19 mouse cellular contexts compared by ENCODE assay signal in genomic region chr16:13194882-13195281, GRCm38 (mm10).
DNase-seq lines count a peak whose midpoint lies in the region; ATAC-seq and TF ChIP-seq lines count a peak whose summit lies in the region.
"Had no signal": no experiment of that assay in that cellular context is flagged by ENCODE, and none has a peak within 500 bp of the region (broad histone marks: within the 10 kb centered on the region; RNA-seq: fewer than 3 reads in every experiment).

No protein-coding gene starts in this region.

- DNase-seq in heart, adult 2 months, result no peak
- DNase-seq in frontal cortex, adult 2 months (ENCODE audit: extremely low spot score in 1 of 2, low spot score in 1 of 2), result peak; percentile 72 to 87
- DNase-seq in left cerebral cortex, adult 2 months (ENCODE audit: extremely low spot score in 1 of 2, low spot score in 2 of 2), result peak; percentile 41 to 43
- DNase-seq in right cerebral cortex, postnatal 14 days, result peak; percentile 32
- no peak for DNase-seq in hindbrain, postnatal 0 days (ENCODE audit: low spot score)
- no peak for DNase-seq in adrenal gland, adult 18-20 months (ENCODE audit: low spot score in 2 of 2)
- DNase-seq: adrenal gland, postnatal 10 days; cerebellum, adult 9-11 months; embryo, embryonic 11 days; gastrocnemius, postnatal 36 days; lung, postnatal 10 days; thymus, postnatal 4 days had no signal

- H3K4me3 ChIP-seq in heart, adult 2 months, result no peak overlapping the region
- no peak overlapping the region for H3K4me3 ChIP-seq in heart, embryonic 11.5 days (ENCODE audit: low read depth, low read length)
- no peak overlapping the region for H3K4me3 ChIP-seq in left cerebral cortex, adult 2 months
- no peak overlapping the region for H3K4me3 ChIP-seq in hindbrain, postnatal 0 days (ENCODE audit: low read length)
- H3K4me3 ChIP-seq: forebrain, embryonic 13.5 days; heart, embryonic 15.5 days; neural tube, embryonic 13.5 days had no signal

- TF ChIP-seq EP300 in heart, adult 2 months (IDR thresholded peaks at IDR 0.05; ENCODE audit: insufficient read depth, low read depth, low read length), result no peak

- no peak overlapping the region for H3K4me2 ChIP-seq in heart, embryonic 11.5 days
- H3K4me2 ChIP-seq in hindbrain, postnatal 0 days (ENCODE audit: low read depth, low read length), result no peak overlapping the region
- H3K4me2 ChIP-seq: forebrain, embryonic 13.5 days; heart, embryonic 15.5 days; neural tube, embryonic 13.5 days had no signal

- no peak for TF ChIP-seq CTCF in heart, adult 2 months (IDR thresholded peaks at IDR 0.05)
- TF ChIP-seq CTCF in left cerebral cortex, adult 2 months (IDR thresholded peaks at IDR 0.05), result no peak
- TF ChIP-seq CTCF in hindbrain, postnatal 0 days (IDR thresholded peaks at IDR 0.05; ENCODE audit: low read depth), result no peak

- intact Hi-C loops in heart, adult 2 months (cut with DNase I), result loop anchor here (2.0 kb wide), 1 partner anchor 64 kb away; no protein-coding TSS in a partner anchor
- intact Hi-C loops in left cerebral cortex, adult 2 months (cut with DNase I), result loop anchor here (1.0 kb wide), 1 partner anchor 35 kb away; no protein-coding TSS in a partner anchor

- no peaks in the 10 kb centered on the region for H3K9me3 ChIP-seq in heart, embryonic 11.5 days (replicated peaks; ENCODE audit: control insufficient read depth, low read length)
- no peaks in the 10 kb centered on the region for H3K9me3 ChIP-seq in hindbrain, postnatal 0 days (ENCODE audit: low read length)
- H3K9me3 ChIP-seq: forebrain, embryonic 13.5 days; heart, embryonic 15.5 days; neural tube, embryonic 13.5 days had no signal

- peak overlapping the region; percentile 40 for H3K27ac ChIP-seq in heart, adult 2 months
- H3K27ac ChIP-seq in heart, embryonic 11.5 days (ENCODE audit: low read depth, low read length), result no peak overlapping the region
- peak overlapping the region; percentile 96 for H3K27ac ChIP-seq in left cerebral cortex, adult 2 months
- no peak overlapping the region for H3K27ac ChIP-seq in hindbrain, postnatal 0 days
- H3K27ac ChIP-seq: forebrain, embryonic 13.5 days; kidney, postnatal 0 days; liver, embryonic 14.5 days; neural tube, embryonic 13.5 days had no signal

- no peaks in the 10 kb centered on the region for H3K27me3 ChIP-seq in heart, adult 2 months (ENCODE audit: control insufficient read depth, insufficient read depth, low read length)
- no peaks in the 10 kb centered on the region for H3K27me3 ChIP-seq in heart, embryonic 11.5 days (ENCODE audit: control insufficient read depth, insufficient read depth, low read length)
- no peaks in the 10 kb centered on the region for H3K27me3 ChIP-seq in hindbrain, postnatal 0 days (ENCODE audit: insufficient read depth, low read length)
- H3K27me3 ChIP-seq: forebrain, embryonic 13.5 days; heart, embryonic 15.5 days; neural tube, embryonic 13.5 days had no signal

- peaks cover 10% of the 10 kb centered on the region for H3K36me3 ChIP-seq in heart, adult 2 months (ENCODE audit: control insufficient read depth, insufficient read depth, low read length)
- H3K36me3 ChIP-seq in heart, embryonic 11.5 days (ENCODE audit: control insufficient read depth, insufficient read depth, low read length), result no peaks in the 10 kb centered on the region
- no peaks in the 10 kb centered on the region for H3K36me3 ChIP-seq in hindbrain, postnatal 0 days (ENCODE audit: insufficient read depth, low read length)
- H3K36me3 ChIP-seq: heart, embryonic 15.5 days; neural tube, embryonic 13.5 days had no signal

- no peak overlapping the region for H3K9ac ChIP-seq in heart, adult 2 months (ENCODE audit: low read depth, low read length)
- no peak overlapping the region for H3K9ac ChIP-seq in heart, embryonic 11.5 days (ENCODE audit: low read depth, low read length)
- H3K9ac ChIP-seq in hindbrain, postnatal 0 days (replicated peaks; ENCODE audit: low read length), result no peak overlapping the region
- H3K9ac ChIP-seq: forebrain, embryonic 13.5 days; heart, embryonic 15.5 days; liver, embryonic 14.5 days; neural tube, embryonic 13.5 days had no signal

- no peak for TF ChIP-seq POLR2A in heart, adult 2 months (IDR thresholded peaks at IDR 0.05; ENCODE audit: insufficient read depth, low read depth, low read length)

- ATAC-seq in heart, embryonic 11.5 days (replicated peaks; ENCODE audit: insufficient number of reproducible peaks, low FRiP score, low TSS enrichment), result no peak
- no peak for ATAC-seq in hindbrain, postnatal 0 days
- ATAC-seq in cerebellum, adult (ENCODE audit: insufficient number of reproducible peaks, low FRiP score, low TSS enrichment), result no peak
- ATAC-seq: forebrain, embryonic 13.5 days had no signal

- H3K4me1 ChIP-seq in heart, adult 2 months (ENCODE audit: control insufficient read depth, insufficient read depth, low read length), result peaks cover 26% of the 10 kb centered on the region
- H3K4me1 ChIP-seq in heart, embryonic 11.5 days (ENCODE audit: control insufficient read depth, insufficient read depth, low read length), result peaks cover 26% of the 10 kb centered on the region
- 0 out of 2 replicates have a peak, but pooled peaks cover 10% of the 10 kb centered on the region for H3K4me1 ChIP-seq in hindbrain, postnatal 0 days (ENCODE audit: insufficient read depth, low read length)

- 62% methylated on average over 5 of the region's 5 CpGs for WGBS in heart, adult 2 months
- WGBS in heart, embryonic 11.5 days (ENCODE audit: insufficient replicate concordance), result 79% methylated on average over 5 of the region's 5 CpGs
- WGBS in hindbrain, postnatal 0 days, result 87% methylated on average over 5 of the region's 5 CpGs

- no peaks in the 10 kb centered on the region for H3K79me2 ChIP-seq in heart, adult 2 months (replicated peaks; ENCODE audit: control insufficient read depth, insufficient read depth, low read length)

Comparison
In these comparisons a context has a peak if more than half of its experiments do, and no peak if none do; other contexts are left out.
1. H3K27ac ChIP-seq: peak in heart, adult 2 months (single experiment) and left cerebral cortex, adult 2 months (single experiment); none in heart, embryonic 11.5 days (single experiment) and hindbrain, postnatal 0 days (single experiment).
2. DNase-seq: peak in frontal cortex, adult 2 months (2 of 2), left cerebral cortex, adult 2 months (2 of 2) and right cerebral cortex, postnatal 14 days (single experiment); none in heart, adult 2 months (0 of 2), hindbrain, postnatal 0 days (single experiment) and adrenal gland, adult 18-20 months (0 of 2).